ENCODE assay signal across 26 mouse cellular contexts in the genomic region with DNA sequence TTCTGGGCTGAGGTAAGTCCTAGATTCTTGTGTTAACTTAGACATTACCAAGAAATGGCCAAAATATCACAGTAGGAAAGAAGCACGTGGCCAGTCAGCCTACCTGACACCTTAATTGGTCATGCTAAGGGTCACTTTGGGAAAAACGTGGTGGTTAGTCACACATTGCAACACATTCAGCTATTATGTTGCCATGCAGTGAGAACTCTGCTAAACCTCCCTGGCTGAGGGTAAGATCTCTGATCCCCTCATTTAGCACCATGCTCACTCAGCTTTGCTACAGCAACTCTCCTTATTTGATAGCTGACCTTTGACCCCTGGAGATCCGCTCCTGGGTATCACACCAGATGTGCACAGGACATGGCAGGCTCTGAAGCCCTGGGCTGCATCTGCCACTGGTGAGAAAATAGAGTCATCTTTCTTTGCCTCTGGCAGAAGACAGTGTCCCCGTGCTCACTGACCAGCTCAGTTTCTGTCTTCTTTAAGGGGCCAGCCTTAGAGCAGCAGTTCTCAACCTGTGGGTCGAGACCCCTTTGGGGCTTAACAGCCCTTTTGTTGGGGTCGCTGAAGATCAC. TPM values are rescaled to one million over a fixed set of nuclear protein-coding genes. Genes with fewer than 3 reads are reported as not detected.
DNase-seq lines count a peak whose midpoint lies in the region; ATAC-seq and TF ChIP-seq lines count a peak whose summit lies in the region.
"Had no signal": no experiment of that assay in that cellular context is flagged by ENCODE, and none has a peak within 500 bp of the region (broad histone marks: within the 10 kb centered on the region; RNA-seq: fewer than 3 reads in every experiment).

No protein-coding gene starts in this region.

- peaks cover 4% of the 10 kb centered on the region; the same call in 1 of the 2 replicates for H3K4me1 ChIP-seq in heart, embryonic 12.5 days (replicated peaks)
- no peaks in the 10 kb centered on the region for H3K4me1 ChIP-seq in lung, postnatal 0 days (ENCODE audit: insufficient read depth, low read depth, low read length)
- peaks cover 14% of the 10 kb centered on the region for H3K4me1 ChIP-seq in forebrain, embryonic 16.5 days (replicated peaks; ENCODE audit: control insufficient read depth, insufficient read depth, low read length)
- H3K4me1 ChIP-seq: liver, embryonic 15.5 days had no signal

- DNase-seq in heart, adult 11 months, result peak; percentile 81
- peak; percentile 38 for DNase-seq in lung, postnatal 0 days (ENCODE audit: low spot score)
- DNase-seq in lung, postnatal 25 days (ENCODE audit: low spot score), result no peak
- DNase-seq in 416B (ENCODE audit: low read depth), result peak; percentile 32
- peak; percentile 39 for DNase-seq in embryo, embryonic 11 days
- no peak for DNase-seq in layer of hippocampus, adult 18-20 months (ENCODE audit: low spot score in 2 of 2)
- DNase-seq: adrenal gland, adult 2 months; adrenal gland, postnatal 36 days; forebrain, postnatal 0 days; heart, postnatal 36 days; kidney, adult 11 months; layer of hippocampus, postnatal 36 days; lung, postnatal 4 days; right cerebral cortex, postnatal 4 days; thymus, adult 18-20 months; thymus, postnatal 36 days had no signal

- TF ChIP-seq CTCF in lung, postnatal 0 days (IDR thresholded peaks at IDR 0.05), result no peak

- WGBS in heart, embryonic 12.5 days, result 66% methylated on average over 6 of the region's 6 CpGs
- 64% methylated on average over 6 of the region's 6 CpGs for WGBS in lung, postnatal 0 days
- 78% methylated on average over 6 of the region's 6 CpGs for WGBS in forebrain, embryonic 16.5 days

- H3K4me2 ChIP-seq in heart, embryonic 12.5 days, result no peak overlapping the region
- no peak overlapping the region for H3K4me2 ChIP-seq in lung, postnatal 0 days (replicated peaks; ENCODE audit: low read depth, low read length)
- H3K4me2 ChIP-seq in forebrain, embryonic 16.5 days (ENCODE audit: low read length), result no peak overlapping the region
- H3K4me2 ChIP-seq: embryonic facial prominence, embryonic 13.5 days; heart, embryonic 15.5 days; hindbrain, embryonic 14.5 days; liver, embryonic 15.5 days; lung, embryonic 15.5 days had no signal

- no peaks in the 10 kb centered on the region for H3K9me3 ChIP-seq in heart, embryonic 12.5 days (replicated peaks)
- no peaks in the 10 kb centered on the region for H3K9me3 ChIP-seq in lung, postnatal 0 days (ENCODE audit: low read length)
- H3K9me3 ChIP-seq in forebrain, embryonic 16.5 days (ENCODE audit: control insufficient read depth, low read length), result no peaks in the 10 kb centered on the region
- H3K9me3 ChIP-seq: embryonic facial prominence, embryonic 13.5 days; forebrain, embryonic 10.5 days; heart, embryonic 15.5 days; liver, embryonic 15.5 days; lung, embryonic 15.5 days had no signal

- H3K27ac ChIP-seq in heart, embryonic 12.5 days (ENCODE audit: poor library complexity, severe bottlenecking), result no peak overlapping the region
- H3K27ac ChIP-seq in lung, postnatal 0 days (ENCODE audit: low read length), result no peak overlapping the region
- no peak overlapping the region for H3K27ac ChIP-seq in forebrain, embryonic 16.5 days (ENCODE audit: low read length)
- H3K27ac ChIP-seq: embryonic facial prominence, embryonic 13.5 days; forebrain, embryonic 10.5 days; heart, embryonic 15.5 days; hindbrain, embryonic 14.5 days; liver, embryonic 15.5 days; lung, embryonic 15.5 days; stomach, postnatal 0 days had no signal

- no peak overlapping the region for H3K9ac ChIP-seq in heart, embryonic 12.5 days
- H3K9ac ChIP-seq in lung, postnatal 0 days (replicated peaks; ENCODE audit: low read depth), result no peak overlapping the region
- H3K9ac ChIP-seq in forebrain, embryonic 16.5 days (replicated peaks; ENCODE audit: low read depth, low read length), result no peak overlapping the region
- H3K9ac ChIP-seq: embryonic facial prominence, embryonic 13.5 days; forebrain, postnatal 0 days; heart, embryonic 15.5 days; hindbrain, embryonic 14.5 days; liver, embryonic 15.5 days; lung, embryonic 15.5 days had no signal

- H3K36me3 ChIP-seq in heart, embryonic 12.5 days, result no peaks in the 10 kb centered on the region
- no peaks in the 10 kb centered on the region for H3K36me3 ChIP-seq in lung, postnatal 0 days (ENCODE audit: insufficient read depth, low read length)
- H3K36me3 ChIP-seq in forebrain, embryonic 16.5 days (ENCODE audit: control insufficient read depth, insufficient read depth), result peaks cover 14% of the 10 kb centered on the region
- H3K36me3 ChIP-seq: forebrain, embryonic 10.5 days; heart, embryonic 15.5 days; liver, embryonic 15.5 days; lung, embryonic 15.5 days had no signal

- no peak for ATAC-seq in heart, embryonic 12.5 days (ENCODE audit: insufficient number of reproducible peaks, low FRiP score)
- ATAC-seq in lung, postnatal 0 days, result peak; percentile 56; the same call in 1 of the 2 replicates
- ATAC-seq in forebrain, embryonic 16.5 days, result no peak
- ATAC-seq: forebrain, postnatal 0 days; inflammation-experienced regulatory T-cells, adult 6 months had no signal

- 0 out of 2 replicates have a peak, but pooled peaks have one; percentile 46 for TF ChIP-seq EP300 in lung, postnatal 0 days (IDR thresholded peaks at IDR 0.05)

- no peak overlapping the region for H3K4me3 ChIP-seq in heart, embryonic 12.5 days
- no peak overlapping the region for H3K4me3 ChIP-seq in lung, postnatal 0 days (ENCODE audit: low read depth, low read length)
- no peak overlapping the region for H3K4me3 ChIP-seq in forebrain, embryonic 16.5 days (replicated peaks; ENCODE audit: low read length)
- H3K4me3 ChIP-seq: embryonic facial prominence, embryonic 13.5 days; forebrain, embryonic 10.5 days; heart, embryonic 15.5 days; liver, embryonic 15.5 days; lung, embryonic 15.5 days had no signal

- peaks cover 15% of the 10 kb centered on the region for H3K27me3 ChIP-seq in heart, embryonic 12.5 days (replicated peaks)
- H3K27me3 ChIP-seq in lung, postnatal 0 days (replicated peaks; ENCODE audit: insufficient read depth, low read length), result no peaks in the 10 kb centered on the region
- no peaks in the 10 kb centered on the region for H3K27me3 ChIP-seq in forebrain, embryonic 16.5 days (replicated peaks; ENCODE audit: control insufficient read depth, insufficient read depth, low read length)
- H3K27me3 ChIP-seq: embryonic facial prominence, embryonic 13.5 days; liver, embryonic 15.5 days; lung, embryonic 15.5 days had no signal

RNA-seq across cellular contexts. Expression of gene 1700010I14Rik, which starts 13.2 kb away (rescaled TPM):
- 0.47 and 0.82 TPM in 2 replicates for polyA plus RNA-seq in heart, embryonic 12.5 days (2016; fragmentation: Nextera tagmentation; extraction: Ambion mirVana)
- polyA plus RNA-seq in lung, postnatal 0 days (2015; fragmentation: Nextera tagmentation; extraction: Ambion mirVana), result 2.7 and 2.8 TPM in 2 replicates
- polyA plus RNA-seq in forebrain, embryonic 16.5 days (2015; fragmentation: Nextera tagmentation; extraction: Ambion mirVana), result 1.2 and 1.5 TPM in 2 replicates
- 1 to 10 TPM; 1.6 to 1.7 TPM for total RNA-seq in layer of hippocampus, adult 18-20 months (2021)
- total RNA-seq: heart, postnatal 36 days had no signal

Comparison
In these comparisons a context has a peak if more than half of its experiments do, and no peak if none do; other contexts are left out.
1. DNase-seq: peak in heart, adult 11 months (single experiment), lung, postnatal 0 days (single experiment), 416B (single experiment) and embryo, embryonic 11 days (single experiment); none in lung, postnatal 25 days (single experiment) and layer of hippocampus, adult 18-20 months (0 of 2).